Mouse (Mus musculus): ENCODE data around the gene Kdm6b. TPM values are rescaled to one million over a fixed set of nuclear protein-coding genes. Genes with fewer than 3 reads are reported as not detected.
A peak's percentile ranks its signal among the peaks of the same experiment; 100 is the strongest.

Gene Kdm6b
- polyA plus RNA-seq, 1 experiment from 2014 or later = 23.2 TPM

DNA sequence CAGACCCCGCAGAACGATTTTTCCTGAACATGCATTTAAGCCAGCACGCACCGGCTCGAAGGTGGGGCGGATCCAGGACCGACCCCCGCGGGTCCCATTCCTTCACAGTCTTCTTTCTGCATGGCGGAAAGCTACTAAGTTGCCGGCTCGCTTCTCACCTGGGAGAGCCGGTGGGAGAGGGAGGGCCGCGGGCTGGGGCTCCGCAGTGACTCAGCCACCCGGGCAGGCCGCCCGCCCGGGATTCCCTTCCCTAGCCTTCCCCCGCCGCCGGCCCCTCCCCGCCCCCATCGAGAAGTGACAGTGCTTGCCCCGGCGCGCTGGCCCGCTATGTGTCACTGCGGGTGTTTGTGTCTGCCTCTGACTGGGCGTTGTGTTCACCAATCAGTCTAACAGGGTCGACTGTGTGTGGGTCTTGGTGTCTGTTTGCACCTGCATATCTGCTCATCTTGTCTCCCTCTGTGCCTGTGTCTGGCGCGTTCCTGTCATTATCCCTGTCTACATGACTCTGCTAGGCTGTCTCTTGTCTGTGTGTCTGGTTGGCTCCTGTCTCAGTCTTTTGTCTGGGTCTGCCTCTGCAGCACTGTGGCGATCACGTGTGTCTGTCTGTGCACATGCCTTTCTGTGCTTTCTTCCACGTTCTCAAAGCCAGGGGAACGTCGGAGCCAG lies 1.8 kb downstream of the Kdm6b start:
- peaks cover 14% of the 10 kb centered on the region for H3K36me3 ChIP-seq (ENCODE audit: insufficient read depth, low read length)
- H3K4me2 ChIP-seq (ENCODE audit: low read length) = peak overlapping the region; percentile 98
- peak overlapping the region; percentile 82 for H3K4me3 ChIP-seq (replicated peaks; ENCODE audit: low read depth, low read length)
- no peak for TF ChIP-seq CTCF (IDR thresholded peaks at IDR 0.05; ENCODE audit: low read depth)
- peak overlapping the region; percentile 99 for H3K27ac ChIP-seq
- peak overlapping the region; percentile 86 for H3K9ac ChIP-seq (ENCODE audit: low read depth, low read length)
- ATAC-seq (replicated peaks; ENCODE audit: low FRiP score, low read depth) (no peak), DNase-seq (ENCODE audit: low spot score) (peak; percentile 71)
- no peaks in the 10 kb centered on the region for H3K9me3 ChIP-seq (replicated peaks; ENCODE audit: low read length)
- H3K4me1 ChIP-seq (replicated peaks; ENCODE audit: insufficient read depth, low read length) = peaks cover 43% of the 10 kb centered on the region
- WGBS = 2% methylated on average over 39 of the region's 39 CpGs
- no peaks in the 10 kb centered on the region for H3K27me3 ChIP-seq (ENCODE audit: insufficient read depth, low read length)

DNA sequence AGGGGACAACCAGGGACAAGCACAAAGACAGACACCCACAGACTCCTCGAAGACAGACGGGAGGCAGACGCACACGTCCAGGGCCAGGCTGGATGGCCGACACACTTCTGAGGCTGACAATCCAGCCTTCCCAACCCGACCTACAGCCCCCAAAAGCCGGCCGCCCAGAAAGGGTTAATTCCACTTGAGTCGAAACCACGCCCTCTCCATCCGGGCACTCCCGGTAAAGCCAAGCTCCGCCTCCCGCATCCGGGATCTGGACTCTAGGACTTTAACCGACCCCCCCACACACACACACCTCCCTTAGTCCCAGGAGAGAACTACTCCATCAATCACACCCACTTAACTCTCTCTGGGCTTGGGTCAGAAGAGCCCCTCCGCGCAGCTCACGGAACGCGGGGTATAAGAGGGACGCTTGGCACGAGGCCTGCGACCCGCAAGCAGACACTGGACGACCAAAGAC lies 2.4 kb downstream of the Kdm6b start:
- Histone ChIP-seq H3K27ac (peak overlapping the region; percentile 99), H3K36me3 (ENCODE audit: insufficient read depth, low read length) (peaks cover 20% of the 10 kb centered on the region), H3K4me3 (replicated peaks; ENCODE audit: low read depth, low read length) (peak overlapping the region; percentile 82), H3K27me3 (ENCODE audit: insufficient read depth, low read length) (no peaks in the 10 kb centered on the region), H3K9ac (ENCODE audit: low read depth, low read length) (peak overlapping the region; percentile 86), H3K4me2 (ENCODE audit: low read length) (peak overlapping the region; percentile 98), H3K9me3 (replicated peaks; ENCODE audit: low read length) (no peaks in the 10 kb centered on the region), H3K4me1 (replicated peaks; ENCODE audit: insufficient read depth, low read length) (peaks cover 42% of the 10 kb centered on the region)
- TF ChIP-seq CTCF (IDR thresholded peaks at IDR 0.05; ENCODE audit: low read depth) = no peak
- peak; percentile 98 for DNase-seq (ENCODE audit: low spot score)
- under 1% methylated on average over 26 of the region's 26 CpGs for WGBS
- peak; percentile 52 for ATAC-seq (replicated peaks; ENCODE audit: low FRiP score, low read depth)

DNA sequence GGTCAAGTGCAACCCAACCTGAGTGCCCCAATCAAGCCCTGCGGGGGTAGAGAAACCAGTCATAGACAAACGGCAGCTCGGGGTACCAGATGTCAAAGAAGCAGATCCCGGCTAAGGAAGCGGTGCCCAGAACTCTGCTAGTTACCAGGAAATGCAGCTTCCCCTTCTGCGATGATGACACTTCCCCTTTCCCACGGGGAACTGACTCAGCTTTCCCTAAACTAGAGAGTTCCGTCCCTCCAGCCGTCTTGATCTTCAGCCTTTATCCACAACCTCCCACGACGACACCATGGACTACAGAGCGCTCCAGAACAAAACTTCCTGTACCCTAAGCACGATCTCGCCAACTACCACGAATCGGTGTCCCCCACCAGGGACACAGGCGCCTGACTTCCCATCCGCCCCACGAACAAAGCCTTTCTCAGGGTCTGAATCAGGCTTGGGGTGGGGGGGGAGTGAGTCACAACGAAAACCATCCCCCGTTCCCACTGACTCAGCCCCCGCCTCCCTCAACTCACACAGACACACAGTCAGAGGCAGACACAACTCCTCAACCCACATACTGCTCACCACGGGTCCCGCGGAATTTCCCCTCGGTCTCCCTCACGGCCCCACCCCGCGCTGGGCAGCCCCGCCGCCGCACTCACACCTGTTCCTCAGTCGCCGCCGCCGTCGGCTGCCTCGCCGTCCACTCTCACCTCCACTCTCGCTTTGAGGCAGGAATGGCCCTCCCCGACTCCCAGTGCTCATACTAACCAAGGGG lies 3.0 kb downstream of the Kdm6b start:
- H3K27me3 ChIP-seq (ENCODE audit: insufficient read depth, low read length) = no peaks in the 10 kb centered on the region
- DNase-seq (ENCODE audit: low spot score) = peak; percentile 82
- under 1% methylated on average over 40 of the region's 41 CpGs for WGBS
- H3K4me3 ChIP-seq (replicated peaks; ENCODE audit: low read depth, low read length) = peak overlapping the region; percentile 82
- peak; percentile 1; the same call in 1 of the 2 replicates for ATAC-seq (replicated peaks; ENCODE audit: low FRiP score, low read depth)
- H3K27ac ChIP-seq = peak overlapping the region; percentile 99
- TF ChIP-seq CTCF (IDR thresholded peaks at IDR 0.05; ENCODE audit: low read depth) = no peak
- peak overlapping the region; percentile 86 for H3K9ac ChIP-seq (ENCODE audit: low read depth, low read length)
- peaks cover 26% of the 10 kb centered on the region for H3K36me3 ChIP-seq (ENCODE audit: insufficient read depth, low read length)
- H3K4me1 ChIP-seq (replicated peaks; ENCODE audit: insufficient read depth, low read length) = peaks cover 42% of the 10 kb centered on the region
- no peaks in the 10 kb centered on the region for H3K9me3 ChIP-seq (replicated peaks; ENCODE audit: low read length)
- peak overlapping the region; percentile 98 for H3K4me2 ChIP-seq (ENCODE audit: low read length)

DNA sequence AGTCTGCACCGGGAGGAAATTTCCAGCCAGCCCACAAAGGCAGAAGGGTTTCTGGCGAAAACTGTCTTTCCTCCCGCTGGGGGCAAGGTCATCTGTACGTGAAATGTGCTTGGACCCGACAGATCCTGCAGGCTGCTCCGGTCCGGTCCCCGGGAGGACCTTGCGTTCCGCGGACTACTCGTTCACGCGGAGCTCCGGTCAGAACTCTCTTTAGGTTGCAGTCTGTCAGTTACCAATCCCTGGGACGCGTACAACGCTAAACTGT lies 3.5 kb downstream of the Kdm6b start:
- Histone ChIP-seq H3K4me2 (ENCODE audit: low read length) (peak overlapping the region; percentile 98), H3K4me1 (replicated peaks; ENCODE audit: insufficient read depth, low read length) (peaks cover 40% of the 10 kb centered on the region), H3K36me3 (ENCODE audit: insufficient read depth, low read length) (peaks cover 31% of the 10 kb centered on the region), H3K27me3 (ENCODE audit: insufficient read depth, low read length) (no peaks in the 10 kb centered on the region), H3K9ac (ENCODE audit: low read depth, low read length) (peak overlapping the region; percentile 86), H3K4me3 (replicated peaks; ENCODE audit: low read depth, low read length) (peak overlapping the region; percentile 82), H3K9me3 (replicated peaks; ENCODE audit: low read length) (no peaks in the 10 kb centered on the region), H3K27ac (peak overlapping the region; percentile 99)
- ATAC-seq (replicated peaks; ENCODE audit: low FRiP score, low read depth) = no peak
- no peak for DNase-seq (ENCODE audit: low spot score)
- TF ChIP-seq CTCF (IDR thresholded peaks at IDR 0.05; ENCODE audit: low read depth) = no peak
- WGBS = 0% methylated on average over 18 of the region's 18 CpGs

DNA sequence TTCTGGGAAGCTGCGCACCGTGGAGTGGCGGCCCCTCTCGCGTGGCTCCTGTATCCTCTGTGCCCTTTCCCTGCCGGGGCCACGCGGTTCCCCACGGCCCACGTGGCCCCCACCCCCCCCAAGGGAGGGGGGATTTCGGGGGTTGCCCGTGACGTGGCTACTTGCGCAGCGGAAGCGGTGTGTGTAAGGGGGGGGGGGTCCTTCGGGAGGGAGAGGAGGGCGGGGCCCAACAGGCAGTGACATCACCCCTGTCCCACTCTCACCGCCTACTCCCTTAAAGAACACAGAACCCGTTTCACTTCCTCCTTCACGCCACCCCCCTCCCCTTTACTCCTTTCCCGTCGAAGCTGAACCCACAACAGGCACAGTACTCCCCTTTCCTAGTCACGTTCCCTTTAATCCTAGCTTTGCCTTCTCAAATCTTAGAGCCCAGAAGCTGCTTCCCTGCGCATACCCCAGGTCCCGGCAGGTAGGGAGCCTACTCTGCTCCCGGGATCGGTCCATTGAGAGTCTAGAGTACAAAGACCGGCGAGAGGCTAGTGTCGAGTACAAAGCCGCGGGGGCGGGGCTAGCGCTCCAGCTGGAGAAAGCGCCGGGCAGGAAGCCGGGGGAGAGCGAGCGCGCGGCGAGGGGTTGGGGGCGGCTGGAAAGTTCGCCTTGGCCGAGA lies 4.0 kb downstream of the Kdm6b start:
- Histone ChIP-seq H3K27me3 (ENCODE audit: insufficient read depth, low read length) (no peaks in the 10 kb centered on the region), H3K4me2 (ENCODE audit: low read length) (peak overlapping the region; percentile 98), H3K4me3 (replicated peaks; ENCODE audit: low read depth, low read length) (peak overlapping the region; percentile 82), H3K4me1 (replicated peaks; ENCODE audit: insufficient read depth, low read length) (peaks cover 36% of the 10 kb centered on the region), H3K27ac (peak overlapping the region; percentile 99), H3K9ac (ENCODE audit: low read depth, low read length) (peak overlapping the region; percentile 86), H3K36me3 (ENCODE audit: insufficient read depth, low read length) (peaks cover 35% of the 10 kb centered on the region), H3K9me3 (replicated peaks; ENCODE audit: low read length) (no peaks in the 10 kb centered on the region)
- WGBS = under 1% methylated on average over 43 of the region's 46 CpGs
- DNase-seq (ENCODE audit: low spot score) (peak; percentile 93), ATAC-seq (replicated peaks; ENCODE audit: low FRiP score, low read depth) (peak; percentile 31)
- no peak for TF ChIP-seq CTCF (IDR thresholded peaks at IDR 0.05; ENCODE audit: low read depth)
